Mouse (Mus musculus) intestine, postnatal 0 days (tissue): Measurements from ENCODE around the gene Maml1. TPM values are rescaled to one million over a fixed set of nuclear protein-coding genes. Genes with fewer than 3 reads are reported as not detected.

Experiments used
- ATAC-seq: fragments of 200-750 bp; cut with Nextera tagmentation; 2 replicates; pipeline ENCODE4 v1.8.0; 2017; ENCODE audit warnings: mild to moderate bottlenecking, moderate TSS enrichment, moderate library complexity
- H3K27ac ChIP-seq: fragments of 300-500 bp; sonication (generic); 2 replicates; pipeline ENCODE4 v1.5.1; 2014; ENCODE audit warnings: mild to moderate bottlenecking, low read depth, low read length, moderate library complexity
- H3K27me3 ChIP-seq: fragments of 300-500 bp; sonication (generic); replicated peaks from 2 replicates; pipeline ENCODE4 v1.6.1; 2014; ENCODE audit warnings: low read length, mixed read lengths; ENCODE audit not compliant: control insufficient read depth, insufficient read depth
- H3K36me3 ChIP-seq: fragments of 300-500 bp; sonication (generic); 2 replicates; pipeline ENCODE4 v1.6.1; 2014; ENCODE audit warnings: mild to moderate bottlenecking, moderate library complexity; ENCODE audit not compliant: control insufficient read depth, insufficient read depth
- H3K4me1 ChIP-seq: fragments of 300-500 bp; sonication (generic); replicated peaks from 2 replicates; pipeline ENCODE4 v1.6.1; 2014; ENCODE audit warnings: antibody characterized with exemption, low read length, mixed read lengths; ENCODE audit not compliant: control insufficient read depth, insufficient read depth
- H3K4me2 ChIP-seq: fragments of 300-500 bp; sonication (generic); replicated peaks from 2 replicates; pipeline ENCODE4 v1.6.1; 2014; ENCODE audit warnings: low read depth, mild to moderate bottlenecking, moderate library complexity
- H3K4me3 ChIP-seq: fragments of 300-500 bp; sonication (generic); 2 replicates; pipeline ENCODE4 v1.5.1; 2014; ENCODE audit warnings: low read depth, low read length
- H3K9ac ChIP-seq: fragments of 300-500 bp; sonication (generic); 2 replicates; pipeline ENCODE4 v1.6.1; 2014; ENCODE audit warnings: mild to moderate bottlenecking, low read depth, low read length
- H3K9me3 ChIP-seq: fragments of 300-500 bp; sonication (generic); 2 replicates; pipeline ENCODE4 v1.6.1; 2016; ENCODE audit warnings: mixed run types; ENCODE audit not compliant: control insufficient read depth
- CTCF ChIP-seq: sonication (generic); IDR thresholded peaks from 2 replicates; pipeline ENCODE4 v1.5.1; 2016; ENCODE audit warnings: low read depth, mild to moderate bottlenecking, control low read depth, antibody characterized with exemption, moderate library complexity
- WGBS: fragments of 180-500 bp; shearing (Covaris S2); extraction: QIAGEN DNeasy Blood & Tissue Kit; methylation state at CpG from one replicate; pipeline ENCODE4 v1.1.7; 2014; 5-methylcytosine and 5-hydroxymethylcytosine counted together
- polyA plus RNA-seq: library from polyadenylated mRNA; unstranded; fragments of >200 nt; fragmentation: Nextera tagmentation; extraction: Ambion mirVana; gene quantifications from 2 replicates; pipeline ENCODE4 v1.2.1, GENCODE M21; 2015

Gene Maml1
- polyA plus RNA-seq, 1 experiment from 2014 or later: 2.5 TPM

DNA sequence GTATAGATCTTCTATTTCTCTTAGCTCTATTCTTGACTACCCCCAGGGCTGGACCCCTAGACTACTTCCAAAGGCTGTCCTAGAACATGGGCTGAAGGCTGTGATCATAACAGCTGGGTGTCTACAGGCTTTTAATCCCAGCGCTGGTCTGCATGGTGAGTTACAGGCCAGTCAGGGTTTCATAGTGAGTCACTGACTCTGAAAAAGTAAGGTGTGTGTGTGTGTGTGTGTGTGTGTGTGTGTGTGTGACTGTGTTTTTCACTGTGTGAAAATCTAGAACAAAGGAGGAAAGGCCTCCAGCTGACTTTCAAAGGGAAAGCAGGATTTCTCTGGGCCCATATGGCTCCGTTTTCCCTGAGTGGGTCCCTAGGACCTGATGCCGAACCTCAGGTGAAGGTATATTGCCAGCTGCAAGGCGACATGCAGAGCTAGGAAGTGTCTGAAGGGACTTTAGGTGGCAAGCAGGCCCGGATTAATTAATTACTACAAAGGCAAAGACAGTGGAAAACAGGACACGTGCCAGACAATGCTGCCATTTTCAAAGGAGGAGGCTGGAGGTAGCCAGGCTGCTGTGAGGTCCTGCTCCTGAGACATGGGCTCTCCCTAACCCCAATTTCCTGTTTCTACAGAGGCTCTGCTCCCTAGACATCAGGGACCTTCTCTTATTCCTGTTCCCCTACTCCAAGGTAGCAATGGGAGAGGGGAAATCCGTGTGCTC is 69.4 kb downstream of the Maml1 start:
- TF ChIP-seq CTCF: no peak
- H3K4me3 ChIP-seq: no peak overlapping the region
- WGBS: 58% methylated on average over 7 of the region's 7 CpGs

DNA sequence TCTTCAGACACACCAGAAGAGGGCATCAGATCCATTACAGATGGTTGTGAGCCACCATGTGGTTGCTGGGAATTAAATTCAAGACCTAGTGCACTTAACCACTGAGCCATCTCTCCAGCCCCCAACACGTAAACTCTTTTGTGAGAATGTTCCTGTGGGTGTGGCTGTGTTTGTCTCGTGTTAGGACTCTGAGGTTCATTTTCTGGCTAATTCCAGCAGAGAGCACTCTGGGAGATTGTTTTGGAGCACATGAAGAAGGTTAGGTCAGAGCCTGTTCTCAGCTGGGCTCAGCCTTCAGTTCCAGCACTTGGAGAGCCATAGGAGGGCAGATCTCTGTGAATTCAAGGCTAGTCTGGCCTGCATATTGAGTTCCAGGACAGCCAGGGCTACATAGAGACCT is 72.3 kb downstream of the Maml1 start:
- no peak overlapping the region for H3K4me2 ChIP-seq
- no peak overlapping the region for H3K4me3 ChIP-seq
- no peaks in the 10 kb centered on the region for H3K36me3 ChIP-seq
- no peak overlapping the region for H3K27ac ChIP-seq
- H3K4me1 ChIP-seq: peaks cover 7% of the 10 kb centered on the region; the same call in 1 of the 2 replicates
- H3K9ac ChIP-seq: no peak overlapping the region
- H3K27me3 ChIP-seq: no peaks in the 10 kb centered on the region
- WGBS: 40% methylated on average over 2 of the region's 2 CpGs
- H3K9me3 ChIP-seq: no peaks in the 10 kb centered on the region
- TF ChIP-seq CTCF: 0 out of 2 replicates have a peak, but pooled peaks have one; percentile 26
- no peak for ATAC-seq

More for the DNA sequence above, 69.4 kb downstream of the Maml1 start:
- Histone ChIP-seq H3K4me2 (peak overlapping the region; percentile 98), H3K36me3 (no peaks in the 10 kb centered on the region), H3K4me1 (peaks cover 14% of the 10 kb centered on the region; the same call in 1 of the 2 replicates), H3K27me3 (no peaks in the 10 kb centered on the region), H3K27ac (peak overlapping the region; percentile 60), H3K9ac (no peak overlapping the region), H3K9me3 (no peaks in the 10 kb centered on the region)
- no peak for ATAC-seq

DNA sequence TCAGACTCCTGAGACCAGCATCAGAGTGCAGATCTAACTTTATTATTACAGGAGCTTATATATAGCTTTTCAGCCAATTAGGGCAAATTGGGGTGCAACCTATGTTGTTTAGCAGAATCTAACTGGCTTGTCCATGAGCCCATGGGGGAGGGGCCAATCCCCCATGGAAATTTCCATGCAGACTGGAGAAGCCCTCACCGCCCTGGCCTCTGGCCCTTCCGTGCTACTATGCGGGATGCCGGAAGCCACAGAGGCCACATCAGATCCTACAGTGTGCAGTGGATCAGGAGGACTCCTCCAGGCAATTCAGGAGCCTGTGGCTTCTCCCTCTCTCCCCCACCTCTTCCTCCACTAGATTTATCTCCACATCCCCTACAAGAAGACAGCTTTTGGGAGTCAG is 74.3 kb downstream of the Maml1 start:
- Histone ChIP-seq H3K27ac (peak overlapping the region; percentile 30; the same call in 1 of the 2 replicates), H3K9me3 (no peaks in the 10 kb centered on the region), H3K36me3 (no peaks in the 10 kb centered on the region), H3K4me1 (peaks cover 10% of the 10 kb centered on the region; the same call in 1 of the 2 replicates), H3K9ac (no peak overlapping the region), H3K27me3 (no peaks in the 10 kb centered on the region), H3K4me2 (no peak overlapping the region), H3K4me3 (no peak overlapping the region)
- peak; percentile 17; the same call in 1 of the 2 replicates for ATAC-seq
- no peak for TF ChIP-seq CTCF
- 47% methylated on average over 4 of the region's 4 CpGs for WGBS

DNA sequence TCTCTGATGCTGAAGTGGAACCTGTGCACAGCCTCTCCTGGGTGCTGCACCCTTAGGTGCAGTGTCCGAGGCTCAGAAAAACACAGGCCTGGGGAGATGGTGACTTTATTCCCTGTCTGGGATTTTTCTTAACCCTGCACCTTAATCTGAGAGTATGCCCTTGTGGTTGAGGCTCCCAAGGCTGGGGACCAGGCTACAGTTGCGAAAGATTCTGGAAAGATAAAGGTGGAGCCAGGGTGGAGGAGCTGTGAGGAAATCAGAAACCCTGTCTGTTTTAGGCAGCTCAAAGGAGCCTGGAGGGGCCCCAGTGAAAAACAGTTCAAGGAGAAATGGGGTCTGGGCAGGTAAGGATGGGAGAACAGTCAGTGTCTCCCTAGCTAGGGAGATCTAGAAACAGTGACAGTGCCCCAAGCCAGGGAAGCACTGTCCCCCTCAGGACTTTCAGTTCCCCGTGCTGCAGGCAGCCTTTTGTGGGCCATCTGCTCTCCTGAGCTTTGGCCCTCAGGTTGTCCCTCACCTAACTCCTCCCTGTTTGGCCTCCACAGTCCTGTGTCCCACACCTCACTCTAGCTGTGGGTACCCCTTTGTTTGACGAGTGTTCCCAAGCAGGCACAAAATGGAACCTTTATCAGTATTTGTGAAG is 75.3 kb downstream of the Maml1 start:
- H3K4me2 ChIP-seq: no peak overlapping the region
- H3K4me1 ChIP-seq: peaks cover 10% of the 10 kb centered on the region; the same call in 1 of the 2 replicates
- no peaks in the 10 kb centered on the region for H3K27me3 ChIP-seq
- H3K4me3 ChIP-seq: no peak overlapping the region
- no peak overlapping the region for H3K9ac ChIP-seq
- no peak for ATAC-seq
- TF ChIP-seq CTCF: no peak
- WGBS: 51% methylated on average over 4 of the region's 4 CpGs
- no peaks in the 10 kb centered on the region for H3K9me3 ChIP-seq
- H3K36me3 ChIP-seq: no peaks in the 10 kb centered on the region
- no peak overlapping the region for H3K27ac ChIP-seq

DNA sequence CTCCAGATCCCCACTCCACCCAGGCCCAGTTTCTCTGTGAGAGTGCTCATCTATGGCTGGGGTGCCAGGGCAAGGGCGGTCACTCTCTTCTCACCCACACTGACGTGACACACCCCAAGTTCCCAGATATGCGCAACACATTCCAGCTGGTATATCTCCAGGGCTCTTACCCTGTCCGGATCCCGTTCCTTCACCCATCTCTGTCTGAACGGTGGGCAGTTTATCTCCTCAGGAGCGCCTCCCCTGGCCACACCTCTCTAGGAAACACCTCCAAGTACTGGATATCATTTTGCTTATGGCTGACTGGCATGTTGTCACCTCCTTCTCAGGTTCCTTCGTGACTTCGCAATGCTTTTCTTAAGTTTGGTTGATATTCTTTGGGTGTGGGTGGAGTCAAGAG is 76.5 kb downstream of the Maml1 start:
- no peaks in the 10 kb centered on the region for H3K9me3 ChIP-seq
- no peak overlapping the region for H3K4me3 ChIP-seq
- H3K36me3 ChIP-seq: no peaks in the 10 kb centered on the region
- no peaks in the 10 kb centered on the region for H3K27me3 ChIP-seq
- H3K4me1 ChIP-seq: peaks cover 10% of the 10 kb centered on the region; the same call in 1 of the 2 replicates
- 46% methylated on average over 9 of the region's 9 CpGs for WGBS
- no peak overlapping the region for H3K9ac ChIP-seq
- ATAC-seq: no peak
- H3K4me2 ChIP-seq: no peak overlapping the region
- TF ChIP-seq CTCF: peak; percentile 22
- no peak overlapping the region for H3K27ac ChIP-seq

DNA sequence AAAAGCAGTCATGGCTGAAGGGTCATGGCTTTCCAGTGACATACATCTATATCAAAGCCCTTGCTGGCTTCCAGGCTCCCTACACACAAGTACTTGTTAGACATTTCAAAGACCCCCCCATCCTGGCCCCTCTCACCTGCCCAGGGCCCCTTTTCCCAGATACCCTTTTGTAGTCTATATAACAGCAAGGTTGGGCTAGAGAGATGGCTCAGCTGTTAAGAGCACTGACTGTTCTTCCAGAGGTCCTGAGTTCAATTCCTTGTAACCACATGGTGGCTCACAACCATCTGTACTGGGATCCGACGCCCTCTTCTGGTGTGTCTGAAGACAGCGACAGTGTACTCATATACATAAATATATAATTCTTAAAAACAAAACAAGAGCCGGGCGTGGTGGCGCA is 77.5 kb downstream of the Maml1 start:
- H3K9ac ChIP-seq: no peak overlapping the region
- TF ChIP-seq CTCF: peak; percentile 20; the same call in 1 of the 2 replicates
- no peak overlapping the region for H3K4me2 ChIP-seq
- H3K36me3 ChIP-seq: no peaks in the 10 kb centered on the region
- H3K27me3 ChIP-seq: no peaks in the 10 kb centered on the region
- 89% methylated on average over 6 of the region's 6 CpGs for WGBS
- no peak overlapping the region for H3K27ac ChIP-seq
- no peak for ATAC-seq
- H3K4me1 ChIP-seq: peaks cover 10% of the 10 kb centered on the region; the same call in 1 of the 2 replicates
- H3K4me3 ChIP-seq: no peak overlapping the region
- no peaks in the 10 kb centered on the region for H3K9me3 ChIP-seq
